In the genomic region with DNA sequence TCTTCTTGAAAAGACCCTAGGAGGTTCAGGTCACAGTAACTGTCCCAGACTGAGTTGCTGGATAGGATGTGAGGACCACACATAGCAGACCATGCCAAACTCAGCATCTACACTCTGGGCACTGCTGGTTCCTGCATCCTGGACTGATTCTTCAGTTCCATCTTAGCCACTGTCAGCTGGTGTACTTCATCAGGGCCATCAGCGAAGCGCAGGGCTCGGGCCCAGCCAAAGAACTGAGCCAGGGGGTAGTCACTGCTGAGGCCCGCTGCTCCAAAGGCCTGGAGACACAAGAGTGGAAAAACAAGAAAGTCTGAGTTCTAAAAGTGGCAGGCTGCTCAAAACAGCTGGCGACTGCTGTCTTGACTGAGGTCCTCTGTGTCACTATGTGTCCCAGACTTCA, we compare ENCODE assay signal across 28 mouse cellular contexts.
"Had no signal": no experiment of that assay in that cellular context is flagged by ENCODE, and none has a peak within 500 bp of the region (broad histone marks: within the 10 kb centered on the region; RNA-seq: fewer than 3 reads in every experiment).

No protein-coding gene starts in this region.

- H3K9ac ChIP-seq: embryonic facial prominence, embryonic 12.5 days; embryonic facial prominence, embryonic 13.5 days; embryonic facial prominence, embryonic 15.5 days; forebrain, embryonic 12.5 days; forebrain, embryonic 13.5 days; forebrain, embryonic 15.5 days; forebrain, postnatal 0 days had no signal

- H3K36me3 ChIP-seq: embryonic facial prominence, embryonic 10.5 days; embryonic facial prominence, embryonic 12.5 days; embryonic facial prominence, embryonic 15.5 days; forebrain, embryonic 12.5 days; forebrain, embryonic 15.5 days had no signal

- DNase-seq: cerebellum, adult 2 months; cerebellum, adult 8-10 months; cerebellum, adult 9-10 months; cerebellum, adult 9-11 months; cerebellum, postnatal 10 days; cerebellum, postnatal 14 days; cerebellum, postnatal 25 days; cerebellum, postnatal 36 days; embryo, embryonic 11 days; forebrain, postnatal 0 days; gastrocnemius, adult 2 months; gastrocnemius, postnatal 10 days; gastrocnemius, postnatal 14 days; gastrocnemius, postnatal 25 days; gastrocnemius, postnatal 36 days; heart, adult 18-20 months; heart, adult 2 months had no signal

- H3K4me2 ChIP-seq: embryonic facial prominence, embryonic 12.5 days; embryonic facial prominence, embryonic 13.5 days; embryonic facial prominence, embryonic 15.5 days; forebrain, embryonic 12.5 days; forebrain, embryonic 13.5 days; forebrain, embryonic 15.5 days had no signal

- ATAC-seq: forebrain, embryonic 13.5 days; forebrain, embryonic 14.5 days; forebrain, embryonic 15.5 days; forebrain, embryonic 16.5 days; forebrain, postnatal 0 days had no signal

- H3K27me3 ChIP-seq: embryonic facial prominence, embryonic 12.5 days; embryonic facial prominence, embryonic 13.5 days; embryonic facial prominence, embryonic 15.5 days; forebrain, embryonic 12.5 days; forebrain, embryonic 13.5 days; forebrain, embryonic 15.5 days had no signal

- H3K9me3 ChIP-seq: embryonic facial prominence, embryonic 10.5 days; embryonic facial prominence, embryonic 12.5 days; embryonic facial prominence, embryonic 13.5 days; embryonic facial prominence, embryonic 15.5 days; forebrain, embryonic 10.5 days; forebrain, embryonic 12.5 days; forebrain, embryonic 13.5 days; forebrain, embryonic 15.5 days had no signal

- H3K27ac ChIP-seq: embryonic facial prominence, embryonic 10.5 days; embryonic facial prominence, embryonic 12.5 days; embryonic facial prominence, embryonic 13.5 days; embryonic facial prominence, embryonic 15.5 days; forebrain, embryonic 10.5 days; forebrain, embryonic 12.5 days; forebrain, embryonic 13.5 days; forebrain, embryonic 15.5 days; gastrocnemius, adult 2 months; heart, adult 2 months had no signal

- H3K4me3 ChIP-seq: embryonic facial prominence, embryonic 10.5 days; embryonic facial prominence, embryonic 12.5 days; embryonic facial prominence, embryonic 13.5 days; embryonic facial prominence, embryonic 15.5 days; erythroblast, embryonic 14.5 days; forebrain, embryonic 10.5 days; forebrain, embryonic 12.5 days; forebrain, embryonic 13.5 days; forebrain, embryonic 15.5 days; gastrocnemius, adult 2 months; heart, adult 2 months had no signal
